Mouse (Mus musculus): ENCODE results near the gene Helz. TPM values are rescaled to one million over a fixed set of nuclear protein-coding genes. Genes with fewer than 3 reads are reported as not detected.
A peak's percentile ranks its signal among the peaks of the same experiment; 100 is the strongest.
"Not testable (repeated sequence)": the region's sequence is repeated elsewhere in the genome, so short reads cannot be mapped to it uniquely, and the experiment has no call there.

The Helz gene
- polyA plus RNA-seq, 1 experiment from 2014 or later = 3.3 TPM

DNA sequence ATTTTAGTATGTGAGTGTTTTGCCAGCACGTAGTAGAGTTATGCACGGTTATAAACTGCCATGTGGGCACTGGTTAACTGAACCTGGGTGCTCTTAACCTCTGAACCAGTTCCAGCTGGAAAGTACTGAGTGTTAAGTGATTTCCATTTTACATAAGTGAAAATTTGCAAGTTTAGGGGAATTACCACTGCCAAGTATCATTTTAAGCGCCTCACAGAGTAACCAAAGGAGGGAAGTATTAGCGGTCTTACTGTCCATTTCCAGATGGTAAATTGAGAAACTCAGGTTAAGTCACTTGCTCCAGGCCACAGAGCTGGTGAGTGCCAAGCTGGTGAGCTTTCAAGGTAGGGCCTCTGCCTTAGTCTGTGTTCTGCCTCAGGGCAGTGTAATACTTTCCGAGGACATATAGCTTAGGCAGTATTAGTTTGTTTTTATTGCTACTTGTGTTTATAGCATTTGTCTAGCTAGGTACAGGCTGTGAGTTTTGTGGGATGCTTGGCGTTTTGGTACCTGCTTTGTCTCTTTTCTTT, 20.8 kb downstream of the Helz start:
- Histone ChIP-seq H3K9me3 (ENCODE audit: low read length) (no peaks in the 10 kb centered on the region), H3K9ac (replicated peaks) (no peak overlapping the region), H3K27ac (ENCODE audit: low read depth) (no peak overlapping the region), H3K36me3 (replicated peaks; ENCODE audit: insufficient read depth, low read length) (peaks cover 9% of the 10 kb centered on the region), H3K4me3 (ENCODE audit: low read depth, low read length) (no peak overlapping the region), H3K27me3 (ENCODE audit: insufficient read depth, low read length) (no peaks in the 10 kb centered on the region), H3K4me2 (ENCODE audit: low read depth, low read length) (no peak overlapping the region), H3K4me1 (ENCODE audit: insufficient read depth) (peaks cover 4% of the 10 kb centered on the region; the same call in 1 of the 2 replicates)
- TF ChIP-seq EP300 (IDR thresholded peaks at IDR 0.05; ENCODE audit: low read depth) (no peak), CTCF (IDR thresholded peaks at IDR 0.05; ENCODE audit: low read depth) (no peak)
- WGBS (ENCODE audit: insufficient replicate concordance) = 88% methylated on average over 6 of the region's 6 CpGs
- DNase-seq (no peak), ATAC-seq (no peak)

DNA sequence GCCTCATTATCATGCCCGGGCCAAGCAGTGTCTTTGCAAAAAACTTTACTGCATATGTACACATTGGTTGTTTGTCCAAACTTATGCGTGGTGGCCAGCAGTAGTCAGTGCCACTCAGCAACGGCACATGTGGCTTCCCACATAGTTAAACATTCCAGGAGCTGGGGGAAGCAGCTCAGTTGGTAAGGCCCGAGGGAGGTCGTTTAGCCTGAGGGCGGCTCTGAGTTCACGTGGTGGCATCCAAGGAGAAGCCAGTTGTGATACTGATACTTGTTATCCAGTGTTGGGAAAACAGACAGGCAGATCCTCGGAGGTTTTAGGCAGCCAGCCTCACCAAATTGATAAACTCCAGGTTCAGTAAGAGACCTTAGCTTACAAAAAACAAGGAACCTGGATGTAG, 23.2 kb downstream of the Helz start:
- H3K27ac ChIP-seq (ENCODE audit: low read depth); H3K4me3 ChIP-seq (ENCODE audit: low read depth, low read length); H3K27me3 ChIP-seq (ENCODE audit: insufficient read depth, low read length); H3K9ac ChIP-seq (replicated peaks); H3K9me3 ChIP-seq (ENCODE audit: low read length); DNase-seq; H3K4me2 ChIP-seq (ENCODE audit: low read depth, low read length): not testable (repeated sequence)
- H3K4me1 ChIP-seq (ENCODE audit: insufficient read depth) = peaks cover 19% of the 10 kb centered on the region
- H3K36me3 ChIP-seq (replicated peaks; ENCODE audit: insufficient read depth, low read length) = peaks cover 16% of the 10 kb centered on the region
- peak; percentile 29; the same call in 1 of the 2 replicates for ATAC-seq
- WGBS (ENCODE audit: insufficient replicate concordance) = 67% methylated on average over 8 of the region's 8 CpGs

GRCm38 (mm10) chr11:107571318-107571717, 23.6 kb downstream of the Helz start:
- Histone ChIP-seq H3K4me3 (ENCODE audit: low read depth, low read length) (no peak overlapping the region), H3K27ac (ENCODE audit: low read depth) (no peak overlapping the region), H3K27me3 (ENCODE audit: insufficient read depth, low read length) (no peaks in the 10 kb centered on the region), H3K4me2 (ENCODE audit: low read depth, low read length) (no peak overlapping the region), H3K4me1 (ENCODE audit: insufficient read depth) (peaks cover 19% of the 10 kb centered on the region), H3K36me3 (replicated peaks; ENCODE audit: insufficient read depth, low read length) (peaks cover 17% of the 10 kb centered on the region), H3K9me3 (ENCODE audit: low read length) (no peaks in the 10 kb centered on the region), H3K9ac (replicated peaks) (no peak overlapping the region)
- TF ChIP-seq EP300 (IDR thresholded peaks at IDR 0.05; ENCODE audit: low read depth) = no peak
- TF ChIP-seq CTCF (IDR thresholded peaks at IDR 0.05; ENCODE audit: low read depth) = no peak
- no peak for ATAC-seq
- WGBS (ENCODE audit: insufficient replicate concordance) = 86% methylated on average over 2 of the region's 2 CpGs
- DNase-seq = no peak

DNA sequence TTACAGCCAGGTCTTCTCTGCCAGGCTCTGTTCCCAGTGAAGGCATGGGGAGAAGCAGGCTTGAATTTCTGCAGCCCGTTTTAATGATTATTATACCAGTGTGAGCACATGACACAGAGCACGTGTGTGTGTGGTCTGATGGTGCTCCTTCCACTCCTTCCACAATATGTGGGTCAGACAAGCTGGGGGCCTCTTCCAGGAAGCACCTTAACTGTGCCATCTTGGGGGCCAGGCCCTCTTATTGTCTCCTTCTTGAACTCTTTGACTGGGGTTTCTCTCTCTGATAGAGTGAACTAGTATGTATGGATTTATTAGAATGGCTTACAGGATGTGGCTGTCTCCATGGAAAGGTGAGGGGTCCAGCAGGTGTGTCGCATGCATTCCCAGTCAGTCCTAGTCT, 24.8 kb downstream of the Helz start:
- Histone ChIP-seq H3K4me1 (ENCODE audit: insufficient read depth) (peaks cover 19% of the 10 kb centered on the region), H3K27me3 (ENCODE audit: insufficient read depth, low read length) (no peaks in the 10 kb centered on the region), H3K27ac (ENCODE audit: low read depth) (no peak overlapping the region), H3K9me3 (ENCODE audit: low read length) (no peaks in the 10 kb centered on the region), H3K4me2 (ENCODE audit: low read depth, low read length) (no peak overlapping the region), H3K9ac (replicated peaks) (no peak overlapping the region), H3K36me3 (replicated peaks; ENCODE audit: insufficient read depth, low read length) (peaks cover 20% of the 10 kb centered on the region), H3K4me3 (ENCODE audit: low read depth, low read length) (no peak overlapping the region)
- DNase-seq = no peak
- TF ChIP-seq CTCF (IDR thresholded peaks at IDR 0.05; ENCODE audit: low read depth) (no peak), EP300 (IDR thresholded peaks at IDR 0.05; ENCODE audit: low read depth) (no peak)
- no peak for ATAC-seq
- 80% methylated on average over 3 of the region's 3 CpGs for WGBS (ENCODE audit: insufficient replicate concordance)

- H3K4me1 ChIP-seq (ENCODE audit: insufficient read depth) = peaks cover 19% of the 10 kb centered on the region
- no peaks in the 10 kb centered on the region for H3K9me3 ChIP-seq (ENCODE audit: low read length)
- peak; percentile 58; the same call in 1 of the 2 replicates for ATAC-seq
- peaks cover 20% of the 10 kb centered on the region for H3K36me3 ChIP-seq (replicated peaks; ENCODE audit: insufficient read depth, low read length)
- peak overlapping the region; percentile 67 for H3K27ac ChIP-seq (ENCODE audit: low read depth)
- peak; percentile 31 for DNase-seq
- H3K4me2 ChIP-seq (ENCODE audit: low read depth, low read length) = no peak overlapping the region
- peak; percentile 20; the same call in 1 of the 2 replicates for TF ChIP-seq CTCF (IDR thresholded peaks at IDR 0.05; ENCODE audit: low read depth)
- no peak for TF ChIP-seq EP300 (IDR thresholded peaks at IDR 0.05; ENCODE audit: low read depth)
- H3K27me3 ChIP-seq (ENCODE audit: insufficient read depth, low read length) = no peaks in the 10 kb centered on the region
- H3K9ac ChIP-seq (replicated peaks) = no peak overlapping the region
- H3K4me3 ChIP-seq (ENCODE audit: low read depth, low read length) = no peak overlapping the region
- 58% methylated on average over 11 of the region's 11 CpGs for WGBS (ENCODE audit: insufficient replicate concordance)
Measured at GRCm38 (mm10) chr11:107573061-107573692, 25.4 kb downstream of the Helz start.

DNA sequence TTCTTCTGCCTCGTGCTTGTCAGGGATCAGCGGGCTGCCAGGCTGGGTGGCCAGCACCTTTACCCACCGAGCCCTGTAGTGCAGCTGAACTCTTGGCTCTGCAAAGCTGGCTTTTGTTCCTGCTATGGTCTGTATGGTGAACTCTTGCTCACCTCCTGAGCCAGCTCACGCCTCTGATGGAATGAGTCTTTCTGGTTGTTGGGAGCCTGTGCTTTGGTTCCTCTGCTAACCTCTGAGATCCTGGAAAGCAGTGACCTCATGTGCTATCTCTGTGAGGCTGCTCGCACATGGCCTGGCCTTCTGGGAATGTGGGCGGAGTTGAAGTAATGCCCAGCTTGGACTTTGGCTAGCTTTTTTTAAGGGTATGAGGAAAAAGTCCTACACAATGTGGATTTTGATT, 26.1 kb downstream of the Helz start:
- Histone ChIP-seq H3K9ac (replicated peaks) (no peak overlapping the region), H3K27ac (ENCODE audit: low read depth) (peak overlapping the region; percentile 67), H3K36me3 (replicated peaks; ENCODE audit: insufficient read depth, low read length) (peaks cover 20% of the 10 kb centered on the region), H3K27me3 (ENCODE audit: insufficient read depth, low read length) (no peaks in the 10 kb centered on the region), H3K9me3 (ENCODE audit: low read length) (no peaks in the 10 kb centered on the region), H3K4me1 (ENCODE audit: insufficient read depth) (peaks cover 19% of the 10 kb centered on the region), H3K4me2 (ENCODE audit: low read depth, low read length) (no peak overlapping the region), H3K4me3 (ENCODE audit: low read depth, low read length) (no peak overlapping the region)
- ATAC-seq (peak; percentile 67), DNase-seq (peak; percentile 44)
- TF ChIP-seq EP300 (IDR thresholded peaks at IDR 0.05; ENCODE audit: low read depth) = no peak
- TF ChIP-seq CTCF (IDR thresholded peaks at IDR 0.05; ENCODE audit: low read depth) = no peak
- 47% methylated on average over 6 of the region's 6 CpGs for WGBS (ENCODE audit: insufficient replicate concordance)
